Mouse (Mus musculus) myocyte (in vitro differentiated cells): ENCODE data around the gene Dmrtb1. TPM values are rescaled to one million over a fixed set of nuclear protein-coding genes. Genes with fewer than 3 reads are reported as not detected.

Experiments
- H3K27me3 ChIP-seq: one replicate; pipeline ENCODE4 v1.6.1; 2011; ENCODE audit not compliant: control insufficient read depth, insufficient read depth, insufficient read length
- H3K36me3 ChIP-seq: one replicate; pipeline ENCODE4 v1.6.1; 2011; ENCODE audit not compliant: control insufficient read depth, insufficient read depth
- H3K4me2 ChIP-seq: one replicate; pipeline ENCODE4 v1.6.1; 2011; ENCODE audit warnings: low read depth, control low read depth
- H3K4me3 ChIP-seq: one replicate; pipeline ENCODE4 v1.5.1; 2011; ENCODE audit warnings: mild to moderate bottlenecking, control low read depth, moderate library complexity
- H3K79me2 ChIP-seq: one replicate; pipeline ENCODE4 v1.6.1; 2011; ENCODE audit not compliant: control insufficient read depth, insufficient read depth
- H3ac ChIP-seq: one replicate; pipeline ENCODE4 v1.6.1; 2011; ENCODE audit not compliant: control insufficient read depth, insufficient read length
- CEBPB ChIP-seq: IDR thresholded peaks from 2 replicates; pipeline ENCODE4 v1.6.1; 2011; ENCODE audit warnings: mild to moderate bottlenecking, moderate library complexity; ENCODE audit not compliant: poor library complexity, insufficient read depth, severe bottlenecking
- E2F4 ChIP-seq: IDR thresholded peaks from one replicate; pipeline ENCODE4 v1.6.1; 2011; ENCODE audit warnings: mild to moderate bottlenecking, control low read depth, moderate library complexity; ENCODE audit not compliant: insufficient read depth
- MAX ChIP-seq: IDR thresholded peaks from one replicate; pipeline ENCODE4 v1.6.1; 2011; ENCODE audit warnings: low read depth, mild to moderate bottlenecking, control low read depth
- MYOD1 ChIP-seq, 3 experiments: IDR thresholded peaks; one replicate each; pipeline ENCODE4 v1.6.1; 2011; ENCODE audit warnings: control low read depth in 2 of 3, low read depth in 2 of 3, mild to moderate bottlenecking in 2 of 3, moderate library complexity in 1 of 3; ENCODE audit not compliant: insufficient read length in 2 of 3, control insufficient read depth in 1 of 3
- MYOG ChIP-seq, 3 experiments: IDR thresholded peaks; one replicate each; pipeline ENCODE4 v1.6.1; 2011; ENCODE audit warnings: control low read depth in 2 of 3, low read depth in 2 of 3, mild to moderate bottlenecking in 2 of 3; ENCODE audit not compliant: insufficient read length in 2 of 3, control insufficient read depth in 1 of 3, insufficient read depth in 1 of 3
- POLR2A ChIP-seq: IDR thresholded peaks from one replicate; pipeline ENCODE4 v1.6.1; 2011; ENCODE audit warnings: low read depth, mild to moderate bottlenecking, control low read depth, moderate library complexity; ENCODE audit not compliant: insufficient read length
- POLR2AphosphoS2 ChIP-seq: IDR thresholded peaks from one replicate; pipeline ENCODE4 v1.6.1; 2011; ENCODE audit warnings: low read depth, control low read depth; ENCODE audit not compliant: insufficient read length
- REST ChIP-seq: IDR thresholded peaks from one replicate; pipeline ENCODE4 v1.6.1; 2011; ENCODE audit warnings: mild to moderate bottlenecking, control low read depth, moderate library complexity; ENCODE audit not compliant: insufficient read depth, insufficient read length
- SRF ChIP-seq: IDR thresholded peaks from one replicate; pipeline ENCODE4 v1.6.1; 2011; ENCODE audit warnings: low read depth; ENCODE audit not compliant: control insufficient read depth, insufficient read length
- TCF12 ChIP-seq: IDR thresholded peaks from one replicate; pipeline ENCODE4 v1.6.1; 2011; ENCODE audit warnings: mild to moderate bottlenecking, control low read depth; ENCODE audit not compliant: poor library complexity, insufficient read depth, severe bottlenecking
- TCF3 ChIP-seq: IDR thresholded peaks from one replicate; pipeline ENCODE4 v1.6.1; 2011; ENCODE audit warnings: low read depth, control low read depth; ENCODE audit not compliant: insufficient read length
- USF1 ChIP-seq: IDR thresholded peaks from one replicate; pipeline ENCODE4 v1.6.1; 2011; ENCODE audit warnings: low read depth, mild to moderate bottlenecking, control low read depth, moderate library complexity
- polyA plus RNA-seq: library from polyadenylated mRNA; unstranded; fragments of >200 nt; fragmentation: generic; extraction: Trizol; gene quantifications from one replicate; pipeline ENCODE4 v1.2.1, GENCODE M21; 2012; ENCODE audit warnings: missing spikeins

The Dmrtb1 gene
- polyA plus RNA-seq, 1 experiment = not detected

DNA sequence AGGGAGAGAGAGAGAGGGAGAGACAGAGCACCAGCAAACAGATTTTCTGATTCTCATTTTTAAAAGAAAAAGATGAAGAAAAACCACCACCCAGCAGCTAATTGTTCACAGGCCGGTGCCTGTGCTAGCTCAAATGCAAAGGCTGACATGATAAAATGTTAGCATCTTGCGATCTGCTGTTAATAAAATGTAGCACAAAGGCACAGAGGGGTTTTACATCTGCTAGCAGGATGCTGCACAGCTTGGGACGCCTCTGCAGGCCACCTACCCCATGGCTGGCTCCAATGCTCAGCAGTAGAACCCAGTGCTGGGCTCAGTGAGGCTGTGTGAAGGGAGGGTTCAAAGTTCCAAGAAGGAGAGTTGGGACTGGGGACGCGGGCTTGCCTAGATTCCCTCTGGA lies 13.3 kb downstream of the Dmrtb1 start:
- Histone ChIP-seq H3K4me3 (no peak overlapping the region), H3K4me2 (no peak overlapping the region), H3K36me3 (no peaks in the 10 kb centered on the region), H3K27me3 (peaks cover 75% of the 10 kb centered on the region), H3ac (no peak overlapping the region), H3K79me2 (no peaks in the 10 kb centered on the region)
- TF ChIP-seq USF1 = no peak
- no peak for TF ChIP-seq POLR2A
- no peak for TF ChIP-seq MAX
- TF ChIP-seq REST = no peak
- TF ChIP-seq POLR2AphosphoS2 = no peak
- TF ChIP-seq TCF3 = no peak
- TF ChIP-seq MYOD1 (IDR thresholded peaks at IDR 0.05; ENCODE audit: control insufficient read depth in 1 of 3, insufficient read length in 2 of 3, low read depth in 2 of 3) = no peak
- no peak for TF ChIP-seq E2F4
- TF ChIP-seq SRF = no peak
- no peak for TF ChIP-seq CEBPB
- no peak for TF ChIP-seq TCF12
- TF ChIP-seq MYOG (IDR thresholded peaks at IDR 0.05; ENCODE audit: control insufficient read depth in 1 of 3, insufficient read depth in 1 of 3, insufficient read length in 2 of 3, low read depth in 2 of 3) = no peak

DNA sequence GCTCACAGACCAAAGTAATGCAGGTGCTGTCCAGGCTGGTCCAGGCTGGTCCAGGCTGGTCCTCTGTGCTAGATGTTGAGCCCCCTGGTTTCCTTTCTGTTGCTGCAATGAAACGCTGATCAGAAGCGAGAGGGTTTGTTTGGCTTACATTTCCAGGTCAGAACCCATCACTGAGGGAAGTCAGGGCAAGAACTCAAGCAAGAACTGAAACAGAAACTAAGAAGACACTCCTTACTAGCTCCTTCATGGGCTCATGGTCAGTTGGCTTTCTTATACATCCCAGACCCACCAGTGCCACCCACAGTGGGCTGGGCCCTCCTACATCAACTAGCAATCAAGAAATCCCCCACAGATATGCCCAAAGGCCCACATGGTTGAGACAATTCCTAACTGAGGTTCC lies 15.5 kb downstream of the Dmrtb1 start:
- Histone ChIP-seq H3K79me2 (no peaks in the 10 kb centered on the region), H3K27me3 (peaks cover 56% of the 10 kb centered on the region), H3K36me3 (no peaks in the 10 kb centered on the region), H3ac (no peak overlapping the region), H3K4me2 (no peak overlapping the region), H3K4me3 (no peak overlapping the region)
- TF ChIP-seq CEBPB = no peak
- TF ChIP-seq TCF3 = no peak
- TF ChIP-seq REST = no peak
- no peak for TF ChIP-seq POLR2A
- no peak for TF ChIP-seq USF1
- TF ChIP-seq MAX = no peak
- TF ChIP-seq POLR2AphosphoS2 = no peak
- no peak for TF ChIP-seq MYOD1 (IDR thresholded peaks at IDR 0.05; ENCODE audit: control insufficient read depth in 1 of 3, insufficient read length in 2 of 3, low read depth in 2 of 3)
- no peak for TF ChIP-seq SRF
- TF ChIP-seq E2F4 = no peak
- TF ChIP-seq MYOG (IDR thresholded peaks at IDR 0.05; ENCODE audit: control insufficient read depth in 1 of 3, insufficient read depth in 1 of 3, insufficient read length in 2 of 3, low read depth in 2 of 3) = no peak
- TF ChIP-seq TCF12 = no peak

DNA sequence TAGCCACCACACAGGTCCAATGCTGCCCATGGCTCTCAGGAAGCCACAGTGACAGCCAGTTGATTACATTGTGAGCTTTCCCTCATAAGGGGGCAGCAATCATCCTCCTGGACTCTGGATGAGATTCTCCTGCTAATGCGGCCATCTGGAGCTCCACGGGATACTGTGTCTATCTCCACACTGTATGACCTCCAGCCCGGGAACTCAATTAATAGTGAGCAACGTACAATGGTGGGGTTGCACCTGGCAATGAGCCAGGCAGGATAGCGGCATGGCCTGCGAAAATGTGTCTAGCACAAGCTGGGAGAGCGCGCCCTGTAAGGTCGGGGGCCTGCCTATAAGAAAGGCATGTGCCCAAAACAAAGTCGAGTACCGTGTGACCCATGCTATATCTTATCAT lies 23.4 kb downstream of the Dmrtb1 start:
- Histone ChIP-seq H3K4me3 (no peak overlapping the region), H3K79me2 (no peaks in the 10 kb centered on the region), H3K27me3 (peaks cover 39% of the 10 kb centered on the region), H3K36me3 (no peaks in the 10 kb centered on the region), H3ac (no peak overlapping the region), H3K4me2 (no peak overlapping the region)
- TF ChIP-seq TCF12 (no peak), POLR2AphosphoS2 (no peak), CEBPB (no peak), MAX (no peak), TCF3 (no peak), MYOD1 (IDR thresholded peaks at IDR 0.05; ENCODE audit: control insufficient read depth in 1 of 3, insufficient read length in 2 of 3, low read depth in 2 of 3) (no peak), E2F4 (no peak), MYOG (IDR thresholded peaks at IDR 0.05; ENCODE audit: control insufficient read depth in 1 of 3, insufficient read depth in 1 of 3, insufficient read length in 2 of 3, low read depth in 2 of 3) (no peak), SRF (no peak), USF1 (no peak), REST (no peak), POLR2A (no peak)

DNA sequence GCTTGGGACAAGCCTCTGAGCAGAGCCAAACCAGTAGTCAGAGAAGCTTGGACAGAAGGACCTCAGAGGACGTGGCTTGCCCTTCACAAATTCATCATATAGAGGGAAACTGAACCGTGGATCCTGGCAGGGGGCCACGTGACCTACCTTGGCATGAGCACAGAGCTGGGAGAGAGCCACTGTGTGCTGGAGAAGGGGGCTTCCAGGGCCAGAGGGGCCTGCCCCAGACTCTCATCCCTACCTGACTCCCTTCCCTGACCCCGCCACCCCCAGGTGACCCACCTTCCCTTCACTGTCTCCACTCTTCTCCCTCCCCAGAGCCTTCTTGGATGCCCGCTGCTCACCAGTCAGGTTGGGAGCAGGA lies 30.8 kb downstream of the Dmrtb1 start:
- Histone ChIP-seq H3ac (no peak overlapping the region), H3K4me2 (no peak overlapping the region), H3K4me3 (no peak overlapping the region), H3K27me3 (peaks cover 49% of the 10 kb centered on the region), H3K79me2 (no peaks in the 10 kb centered on the region), H3K36me3 (no peaks in the 10 kb centered on the region)
- TF ChIP-seq CEBPB = no peak

DNA sequence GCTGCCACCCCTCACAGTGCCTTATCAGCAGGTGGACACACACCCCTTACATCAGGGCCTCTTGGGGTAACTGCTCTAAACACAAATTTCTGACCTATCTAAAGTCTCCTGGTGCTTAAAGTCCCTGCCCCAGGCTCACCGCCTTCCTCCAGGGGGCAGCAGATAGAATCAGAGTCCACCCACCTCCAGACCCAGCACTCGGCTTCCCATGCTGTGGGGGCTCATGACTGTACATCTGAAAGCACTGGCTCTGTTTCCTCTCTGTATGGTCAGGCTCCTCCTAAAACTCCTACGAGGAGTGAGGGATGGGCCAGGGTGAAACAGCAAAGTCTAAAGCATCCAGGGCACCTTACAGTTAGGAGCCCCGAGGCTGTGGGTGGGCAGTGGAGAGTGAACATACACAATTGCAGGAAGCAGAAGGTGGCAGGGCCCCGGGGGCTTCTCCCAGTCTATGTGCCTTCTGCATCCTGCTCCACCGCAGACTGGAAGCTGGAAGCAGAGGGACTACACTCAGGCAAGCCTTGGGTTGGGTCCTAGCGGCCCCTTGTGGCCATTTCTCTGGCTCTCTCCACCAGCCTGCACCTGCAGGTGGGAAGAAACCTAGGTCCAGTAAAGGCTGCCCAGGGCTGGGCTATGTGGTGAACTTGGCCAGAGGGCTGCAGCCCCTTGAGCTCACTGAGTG lies 31.3 kb downstream of the Dmrtb1 start:
- Histone ChIP-seq H3K36me3 (no peaks in the 10 kb centered on the region), H3K4me2 (no peak overlapping the region), H3K4me3 (no peak overlapping the region), H3K79me2 (no peaks in the 10 kb centered on the region), H3ac (no peak overlapping the region), H3K27me3 (peaks cover 44% of the 10 kb centered on the region)
- TF ChIP-seq SRF (no peak), POLR2A (no peak), MYOG (IDR thresholded peaks at IDR 0.05; ENCODE audit: control insufficient read depth in 1 of 3, insufficient read depth in 1 of 3, insufficient read length in 2 of 3, low read depth in 2 of 3) (no peak), REST (no peak), CEBPB (no peak), MAX (no peak), USF1 (no peak), TCF3 (no peak), TCF12 (no peak), E2F4 (no peak), MYOD1 (IDR thresholded peaks at IDR 0.05; ENCODE audit: control insufficient read depth in 1 of 3, insufficient read length in 2 of 3, low read depth in 2 of 3) (no peak), POLR2AphosphoS2 (no peak)
